Mouse (Mus musculus): ENCODE data around the gene Rchy1.
"Not testable (repeated sequence)": the region's sequence is repeated elsewhere in the genome, so short reads cannot be mapped to it uniquely, and the experiment has no call there.

Rchy1 gene

GRCm38 (mm10) chr5:91960606-91961254 lies 2.1 kb downstream of the Rchy1 start:
- in situ Hi-C loops (cut with MseI, MboI) = no loop called here

- in situ Hi-C loops (cut with MseI, MboI) = no loop called here
These were observed 2.9 kb downstream of the Rchy1 start for GRCm38 (mm10) chr5:91959986-91960385.

DNA sequence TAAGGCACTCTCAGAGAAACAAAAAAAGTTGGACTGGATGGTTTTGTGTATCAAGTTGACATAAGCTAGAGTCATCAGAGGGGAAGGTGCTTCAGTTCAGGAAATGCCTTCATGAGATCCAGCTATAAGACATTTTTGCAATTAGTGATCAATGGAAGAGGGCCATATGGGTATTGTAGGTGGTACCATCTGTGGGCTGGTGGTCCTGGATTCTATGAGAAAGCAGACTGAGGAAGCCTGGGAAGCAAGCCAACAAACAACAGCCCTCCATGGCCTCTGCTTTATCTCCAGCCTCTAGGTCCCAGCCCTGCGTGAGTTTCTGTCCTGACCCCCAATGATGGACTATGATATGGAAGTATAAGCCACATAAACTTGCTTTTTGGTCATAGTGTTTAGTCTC lies 3.8 kb downstream of the Rchy1 start:
- in situ Hi-C loops (cut with MseI, MboI) = no loop called here

GRCm38 (mm10) chr5:91956991-91957760 lies 5.7 kb downstream of the Rchy1 start:
- in situ Hi-C loops (cut with MseI, MboI) = no loop called here

- in situ Hi-C loops (cut with MseI, MboI) = no loop called here
These were observed 11.5 kb downstream of the Rchy1 start for GRCm38 (mm10) chr5:91951404-91951803.

- in situ Hi-C loops (cut with MseI, MboI) = no loop called here
These were observed 13.4 kb downstream of the Rchy1 start for GRCm38 (mm10) chr5:91949441-91949840.

DNA sequence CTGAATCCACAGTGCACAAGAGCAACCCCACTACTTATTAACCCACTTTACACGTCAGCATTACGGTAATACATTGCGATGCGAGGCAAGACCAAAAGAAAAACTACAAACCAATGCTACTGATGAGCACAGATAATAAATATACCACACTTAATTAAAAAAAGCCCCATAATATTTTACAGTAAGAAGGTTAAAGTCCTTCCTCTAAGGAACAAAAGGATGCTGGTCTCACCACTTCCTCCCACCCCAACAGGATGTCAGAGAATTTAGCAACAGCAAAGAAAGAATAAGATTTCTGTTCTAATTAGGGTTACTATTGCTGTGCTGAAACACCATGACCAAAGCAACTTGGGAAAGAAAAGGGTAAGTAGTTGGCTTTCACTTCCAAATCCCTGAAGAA lies 15.9 kb downstream of the Rchy1 start:
- in situ Hi-C loops (cut with MseI, MboI) = no loop called here

GRCm38 (mm10) chr5:91945609-91946008 lies 17.3 kb downstream of the Rchy1 start:
- in situ Hi-C loops (cut with MseI, MboI) = not testable (repeated sequence)

GRCm38 (mm10) chr5:91913231-91913630 lies 49.6 kb downstream of the Rchy1 start:
- in situ Hi-C loops (cut with MseI, MboI) = no loop called here

- in situ Hi-C loops (cut with MseI, MboI) = no loop called here
These were observed 51.3 kb downstream of the Rchy1 start for GRCm38 (mm10) chr5:91911384-91912106.

DNA sequence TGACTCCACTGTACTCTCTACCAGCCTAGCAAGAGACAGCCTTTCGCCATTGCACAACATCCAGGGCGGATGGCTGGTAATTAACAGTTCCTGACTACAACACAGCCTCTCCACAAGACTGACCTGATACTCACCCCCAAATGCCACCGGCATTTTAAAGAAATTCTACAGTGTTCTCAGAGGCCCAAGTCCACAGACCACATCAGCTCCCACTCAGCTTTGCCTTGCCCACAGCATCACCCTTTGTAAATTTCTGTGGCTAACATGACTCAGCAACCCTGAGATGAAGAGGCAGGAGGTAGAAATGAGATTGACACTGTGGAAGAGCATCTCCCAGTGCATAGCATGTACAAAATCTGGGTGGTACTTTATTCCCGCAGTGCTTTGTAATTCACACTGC lies 52.3 kb downstream of the Rchy1 start:
- in situ Hi-C loops (cut with MseI, MboI) = no loop called here

DNA sequence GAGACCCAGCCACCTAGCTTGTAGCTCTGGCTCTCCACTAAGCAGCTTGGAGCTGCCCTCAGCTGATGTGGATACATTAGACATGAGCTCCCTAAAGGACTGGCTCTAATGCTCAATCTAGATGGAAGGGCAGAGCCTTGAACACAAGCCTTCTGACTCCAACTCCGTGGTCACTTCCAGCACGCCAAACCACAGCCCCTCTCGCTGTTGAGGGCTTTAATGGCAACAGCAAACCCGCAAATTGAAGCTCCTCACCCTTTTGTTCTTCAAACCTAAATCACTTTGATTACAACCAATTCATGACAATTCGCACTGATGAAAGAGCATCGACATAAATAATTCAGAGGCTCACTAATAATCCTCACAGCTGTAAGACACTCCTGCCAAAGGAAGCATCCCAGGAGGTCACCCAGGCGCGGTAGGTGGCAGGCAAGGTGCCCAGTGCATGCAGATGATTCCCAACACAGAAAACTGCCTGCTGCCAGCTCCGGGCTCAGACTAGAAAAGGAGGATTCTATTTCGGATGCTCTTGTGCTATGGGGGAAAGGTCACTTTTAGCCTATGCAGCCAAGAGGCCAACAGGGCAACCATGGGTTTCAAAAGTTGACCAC lies 53.8 kb downstream of the Rchy1 start:
- in situ Hi-C loops (cut with MseI, MboI) = no loop called here
